Mouse (Mus musculus): Measurements from ENCODE around the gene Fam3c. TPM values are rescaled to one million over a fixed set of nuclear protein-coding genes. Genes with fewer than 3 reads are reported as not detected.
"Not testable (repeated sequence)": the region's sequence is repeated elsewhere in the genome, so short reads cannot be mapped to it uniquely, and the experiment has no call there.

The Fam3c gene
- total RNA-seq, 2 experiments from 2014 or later = 21.8 to 23.9 TPM

- peak; percentile 72 for DNase-seq
- intact Hi-C loops (cut with DNase I; ENCODE audit: low total_unique reads) = loop anchor here (5.0 kb wide), 1 partner anchor 167 kb away; no protein-coding TSS in a partner anchor
Measured at GRCm38 (mm10) chr6:22325364-22326072, 30.5 kb downstream of the Fam3c start.

GRCm38 (mm10) chr6:22298059-22298458, 58.0 kb downstream of the Fam3c start:
- no peak for DNase-seq
- intact Hi-C loops (cut with DNase I; ENCODE audit: low total_unique reads) = no loop called here

- intact Hi-C loops (cut with DNase I; ENCODE audit: low total_unique reads) = no loop called here
- no peak for DNase-seq
Measured at GRCm38 (mm10) chr6:22297028-22297427, 59.0 kb downstream of the Fam3c start.

GRCm38 (mm10) chr6:22293922-22294321, 62.1 kb downstream of the Fam3c start:
- intact Hi-C loops (cut with DNase I; ENCODE audit: low total_unique reads) = no loop called here
- no peak for DNase-seq

GRCm38 (mm10) chr6:22292056-22292455, 64.0 kb downstream of the Fam3c start:
- intact Hi-C loops (cut with DNase I; ENCODE audit: low total_unique reads) = no loop called here
- DNase-seq = no peak

GRCm38 (mm10) chr6:22290790-22291189, 65.3 kb downstream of the Fam3c start:
- intact Hi-C loops (cut with DNase I; ENCODE audit: low total_unique reads) = no loop called here
- DNase-seq = no peak

GRCm38 (mm10) chr6:22289461-22290021, 66.5 kb downstream of the Fam3c start:
- intact Hi-C loops (cut with DNase I; ENCODE audit: low total_unique reads) = no loop called here
- DNase-seq = no peak

GRCm38 (mm10) chr6:22288737-22289460, 67.1 kb downstream of the Fam3c start:
- peak; percentile 6 for DNase-seq
- intact Hi-C loops (cut with DNase I; ENCODE audit: low total_unique reads) = no loop called here

GRCm38 (mm10) chr6:22288004-22288736, 67.9 kb downstream of the Fam3c start, which contains the start of gene Wnt16:
Gene Wnt16, plus strand, starts transcription at chr6:22288227.
- intact Hi-C loops (cut with DNase I; ENCODE audit: low total_unique reads) = no loop called here
- DNase-seq = peak; percentile 15

- intact Hi-C loops (cut with DNase I; ENCODE audit: low total_unique reads) = no loop called here
- no peak for DNase-seq
Measured at GRCm38 (mm10) chr6:22282405-22282804, 73.6 kb downstream of the Fam3c start.

GRCm38 (mm10) chr6:22280217-22280861, 75.7 kb downstream of the Fam3c start:
- DNase-seq = peak; percentile 66
- intact Hi-C loops (cut with DNase I; ENCODE audit: low total_unique reads) = no loop called here

- DNase-seq = no peak
- intact Hi-C loops (cut with DNase I; ENCODE audit: low total_unique reads) = no loop called here
Measured at GRCm38 (mm10) chr6:22277941-22278340, 78.1 kb downstream of the Fam3c start.

- intact Hi-C loops (cut with DNase I; ENCODE audit: low total_unique reads) = no loop called here
- peak; percentile 25 for DNase-seq
Measured at GRCm38 (mm10) chr6:22269840-22270521, 86.1 kb downstream of the Fam3c start.

GRCm38 (mm10) chr6:22268677-22269076, 87.4 kb downstream of the Fam3c start:
- intact Hi-C loops (cut with DNase I; ENCODE audit: low total_unique reads) = no loop called here

GRCm38 (mm10) chr6:22267807-22268667, 88.0 kb downstream of the Fam3c start:
- intact Hi-C loops (cut with DNase I; ENCODE audit: low total_unique reads) = no loop called here

More at GRCm38 (mm10) chr6:22268677-22269076, 87.4 kb downstream of the Fam3c start:
- no peak for DNase-seq

GRCm38 (mm10) chr6:22266018-22266417, 90.0 kb downstream of the Fam3c start:
- intact Hi-C loops (cut with DNase I; ENCODE audit: low total_unique reads) = no loop called here
- DNase-seq = no peak

More at GRCm38 (mm10) chr6:22267807-22268667, 88.0 kb downstream of the Fam3c start:
- no peak for DNase-seq

- DNase-seq; intact Hi-C loops (cut with DNase I; ENCODE audit: low total_unique reads): not testable (repeated sequence)
Measured at GRCm38 (mm10) chr6:22264094-22264493, 91.9 kb downstream of the Fam3c start.

GRCm38 (mm10) chr6:22262519-22262918, 93.5 kb downstream of the Fam3c start:
- intact Hi-C loops (cut with DNase I; ENCODE audit: low total_unique reads) = no loop called here
- no peak for DNase-seq
